Mouse (Mus musculus) G1E (cell line): ENCODE data around the gene Foxa1. TPM values are rescaled to one million over a fixed set of nuclear protein-coding genes. Genes with fewer than 3 reads are reported as not detected.

Source experiments
- ATAC-seq: 2 replicates; pipeline ENCODE4 v1.8.0; 2016; ENCODE audit warnings: mild to moderate bottlenecking; ENCODE audit not compliant: insufficient number of reproducible peaks, poor library complexity, low FRiP score, severe bottlenecking; ENCODE audit errors: extremely low read depth
- DNase-seq: peaks from one replicate; pipeline ENCODE4 v3.0.0; 2012; ENCODE audit warnings: low spot score
- H3K27me3 ChIP-seq: 2 replicates; pipeline ENCODE4 v1.6.1; 2012; ENCODE audit warnings: mild to moderate bottlenecking, low read length, inconsistent platforms; ENCODE audit not compliant: insufficient read depth
- H3K36me3 ChIP-seq: replicated peaks from 2 replicates; pipeline ENCODE3; 2012; ENCODE audit warnings: mild to moderate bottlenecking, inconsistent platforms
- H3K4me1 ChIP-seq: 2 replicates; pipeline ENCODE4 v1.6.1; 2012; ENCODE audit warnings: low read depth, low read length, inconsistent platforms, mixed read lengths; ENCODE audit not compliant: insufficient read depth
- H3K4me3 ChIP-seq: 2 replicates; pipeline ENCODE4 v1.5.1; 2012; ENCODE audit warnings: low read depth, mild to moderate bottlenecking, inconsistent platforms, low read length, moderate library complexity, mixed read lengths
- H3K9me3 ChIP-seq: replicated peaks from 2 replicates; pipeline ENCODE4 v1.6.1; 2012; ENCODE audit warnings: inconsistent platforms
- CTCF ChIP-seq: IDR thresholded peaks from 2 replicates; pipeline ENCODE4 v1.5.1; 2012; ENCODE audit warnings: low read depth, low read length, inconsistent platforms, mixed read lengths
- GATA1 ChIP-seq: IDR thresholded peaks from 2 replicates; pipeline ENCODE4 v1.6.1; 2012; ENCODE audit warnings: borderline replicate concordance, low read length, inconsistent platforms, mixed read lengths
- GATA2 ChIP-seq: IDR thresholded peaks from 2 replicates; pipeline ENCODE4 v1.6.1; 2012; ENCODE audit warnings: low read depth, low read length, inconsistent platforms, borderline replicate concordance
- POLR2AphosphoS5 ChIP-seq: IDR thresholded peaks from 2 replicates; pipeline ENCODE4 v1.6.1; 2012; ENCODE audit warnings: low read depth, low read length, inconsistent platforms; ENCODE audit not compliant: insufficient replicate concordance
- TAL1 ChIP-seq: conservative IDR thresholded peaks from 2 replicates; pipeline ENCODE4 v1.6.1; 2012; ENCODE audit warnings: low read depth, low read length, inconsistent platforms, mixed read lengths
- polyA plus RNA-seq: library from polyadenylated mRNA; stranded (reverse); fragments of >175 nt; gene quantifications from 2 replicates; pipeline ENCODE4 v1.2.3, GENCODE M21; 2012
- total RNA-seq, 2 experiments: library from RNA; stranded (forward) in 1 of 2; stranded (reverse) in 1 of 2; fragments of 200-1000 nt in 1 of 2; fragments of >200 nt in 1 of 2; fragmentation: Nextera tagmentation in 1 of 2; gene quantifications; 2 replicates each; pipeline ENCODE4 v1.2.3; 2014 to 2017

Gene Foxa1
- total RNA-seq (2014; fragmentation: Nextera tagmentation) (0.44 and 0.53 TPM in 2 replicates), total RNA-seq (2017) (0.12 and 0.27 TPM in 2 replicates), polyA plus RNA-seq (2.3 and 3.0 TPM in 2 replicates)

GRCm38 (mm10) chr12:57546415-57547201 lies at the start of gene Foxa1:
TSS of gene Foxa1 (minus strand) at chr12:57546916.
- no peak for TF ChIP-seq GATA1
- no peak for TF ChIP-seq GATA2
- TF ChIP-seq TAL1 = no peak
- TF ChIP-seq POLR2AphosphoS5 = no peak
- no peak for TF ChIP-seq CTCF
- Histone ChIP-seq H3K4me1 (peaks cover 33% of the 10 kb centered on the region), H3K4me3 (peak within 1 kb of the TSS; percentile 71), H3K36me3 (peaks cover 15% of the 10 kb centered on the region), H3K9me3 (peaks cover 12% of the 10 kb centered on the region), H3K27me3 (peaks cover 87% of the 10 kb centered on the region)
- ATAC-seq (peak; percentile 84), DNase-seq (peak; percentile 45)

GRCm38 (mm10) chr12:57575931-57576628 lies 29.4 kb upstream of the Foxa1 start:
- H3K4me1 ChIP-seq = no peaks in the 10 kb centered on the region
- H3K9me3 ChIP-seq = peaks cover 12% of the 10 kb centered on the region
- 0 out of 2 replicates have a peak overlapping the region, but pooled peaks have one; percentile 10 for H3K4me3 ChIP-seq
- ATAC-seq (no peak), DNase-seq (no peak)
- no peaks in the 10 kb centered on the region for H3K36me3 ChIP-seq
- no peak for TF ChIP-seq POLR2AphosphoS5
- no peak for TF ChIP-seq TAL1
- no peak for TF ChIP-seq GATA2
- TF ChIP-seq CTCF = no peak; the same call in 1 of the 2 replicates
- H3K27me3 ChIP-seq = peaks cover 3% of the 10 kb centered on the region; the same call in 1 of the 2 replicates

- H3K4me3 ChIP-seq = no peak overlapping the region
- DNase-seq (no peak), ATAC-seq (no peak)
- H3K27me3 ChIP-seq = peaks cover 6% of the 10 kb centered on the region; the same call in 1 of the 2 replicates
- no peaks in the 10 kb centered on the region for H3K4me1 ChIP-seq
- peaks cover 8% of the 10 kb centered on the region for H3K9me3 ChIP-seq
- TF ChIP-seq GATA2 (no peak), TAL1 (no peak), GATA1 (no peak)
- no peaks in the 10 kb centered on the region for H3K36me3 ChIP-seq
Measured at GRCm38 (mm10) chr12:57572415-57572814, 25.7 kb upstream of the Foxa1 start.

DNA sequence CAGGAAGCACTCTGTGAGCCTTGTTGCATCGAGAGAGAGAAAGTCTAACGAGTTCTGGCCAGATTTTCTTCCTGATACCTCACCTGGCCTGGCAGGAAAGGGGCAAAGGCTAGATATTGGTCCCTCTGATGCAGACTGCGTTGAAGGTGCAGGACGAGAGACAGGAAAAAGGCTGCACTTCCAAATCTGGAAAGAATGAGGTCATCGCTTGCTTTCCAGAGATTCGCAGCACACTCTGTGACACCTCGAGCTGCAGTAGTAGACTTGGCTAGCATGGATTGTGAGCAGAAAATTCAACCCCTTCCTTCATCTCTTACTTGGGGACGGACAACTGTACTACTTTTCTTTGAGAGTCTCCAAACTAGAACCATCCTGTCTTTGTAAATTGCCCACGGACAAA lies 25.1 kb upstream of the Foxa1 start:
- H3K4me3 ChIP-seq = no peak overlapping the region
- H3K36me3 ChIP-seq = no peaks in the 10 kb centered on the region
- H3K9me3 ChIP-seq = peaks cover 8% of the 10 kb centered on the region
- H3K27me3 ChIP-seq = peaks cover 6% of the 10 kb centered on the region; the same call in 1 of the 2 replicates
- no peak for TF ChIP-seq GATA2
- no peak for TF ChIP-seq TAL1
- TF ChIP-seq GATA1 = no peak
- no peak for TF ChIP-seq POLR2AphosphoS5
- no peak for TF ChIP-seq CTCF
- ATAC-seq (no peak), DNase-seq (no peak)
- no peaks in the 10 kb centered on the region for H3K4me1 ChIP-seq

DNA sequence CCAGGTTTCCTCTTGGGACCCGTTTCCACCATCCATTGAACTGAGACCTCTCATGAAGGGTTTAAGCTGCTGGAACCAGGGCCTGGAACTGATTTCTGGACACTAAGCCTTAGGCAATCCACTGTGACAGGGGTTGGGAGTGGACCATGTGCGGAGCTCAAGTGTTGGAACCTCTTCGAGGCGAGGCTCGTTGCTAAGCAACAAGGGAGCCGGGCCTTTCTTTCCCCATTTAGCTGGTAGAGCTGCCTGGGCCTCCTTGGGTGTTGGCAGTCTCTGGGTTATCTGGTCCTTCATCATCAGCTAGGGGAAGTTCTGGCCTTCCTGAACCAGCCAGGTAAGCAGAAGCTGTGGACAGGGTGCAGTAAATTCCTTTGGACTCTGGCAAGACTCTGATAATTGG lies 17.2 kb upstream of the Foxa1 start, which contains the start of gene Ttc6:
TSS of gene Ttc6 (plus strand) at position 205 of the 400 bp plus-strand sequence.
- ATAC-seq = no peak
- Histone ChIP-seq H3K4me3 (no peak within 1 kb of the TSS), H3K36me3 (no peaks in the 10 kb centered on the region), H3K9me3 (no peaks in the 10 kb centered on the region), H3K27me3 (peaks cover 15% of the 10 kb centered on the region), H3K4me1 (no peaks in the 10 kb centered on the region)
- TF ChIP-seq CTCF = no peak
- TF ChIP-seq TAL1 = no peak
- TF ChIP-seq GATA2 = no peak
- no peak for TF ChIP-seq POLR2AphosphoS5
- TF ChIP-seq GATA1 = no peak
- no peak for DNase-seq

GRCm38 (mm10) chr12:57554091-57554490 lies 7.4 kb upstream of the Foxa1 start:
- Histone ChIP-seq H3K9me3 (no peaks in the 10 kb centered on the region), H3K4me1 (peaks cover 4% of the 10 kb centered on the region; the same call in 1 of the 2 replicates), H3K27me3 (peaks cover 52% of the 10 kb centered on the region), H3K4me3 (no peak overlapping the region), H3K36me3 (no peaks in the 10 kb centered on the region)
- TF ChIP-seq GATA2 (no peak), CTCF (no peak), GATA1 (no peak), POLR2AphosphoS5 (no peak), TAL1 (no peak)
- DNase-seq (no peak), ATAC-seq (no peak)
